Mouse (Mus musculus): ENCODE data around the gene Map4. TPM values are rescaled to one million over a fixed set of nuclear protein-coding genes. Genes with fewer than 3 reads are reported as not detected.

The Map4 gene
- total and polyA plus RNA-seq, 3 experiments: 14.4 to 45.8 (median 28.9) TPM

GRCm38 (mm10) chr9:110021463-110021862, 90.2 kb downstream of the Map4 start:
- Histone ChIP-seq H3K9ac (ENCODE audit: insufficient read depth, low read depth) (no peak overlapping the region), H3K36me3 (replicated peaks in 1 of 2; ENCODE audit: control insufficient read depth in 1 of 2, insufficient read depth in 1 of 2, low read length in 1 of 2) (peaks cover 0 to 2% of the 10 kb centered on the region in 2 experiments), H3K27ac (ENCODE audit: insufficient read depth, low read depth) (no peak overlapping the region), H3K4me2 (ENCODE audit: insufficient read depth, low read depth, poor library complexity, severe bottlenecking) (no peak overlapping the region), H3K4me3 (replicated peaks in 1 of 3; ENCODE audit: low read depth in 2 of 3, low read length in 2 of 3, poor library complexity in 1 of 3) (no peak overlapping the region), H3K9me3 (replicated peaks; ENCODE audit: low read length) (no peaks in the 10 kb centered on the region), H3K79me2 (replicated peaks; ENCODE audit: control insufficient read depth, extremely low read depth, insufficient read depth, poor library complexity, severe bottlenecking) (no peaks in the 10 kb centered on the region), H3K27me3 (replicated peaks) (no peaks in the 10 kb centered on the region), H3K4me1 (ENCODE audit: control insufficient read depth in 1 of 2, insufficient read depth in 2 of 2) (no peaks in the 10 kb centered on the region)
- no peak for DNase-seq (ENCODE audit: extremely low read depth)
- dilution Hi-C loops (cut with MboI; ENCODE audit: extremely low pct_ligation_motif_present, extremely low pct_unique_long_range_greater_than_20kb, low sequenced_read_pairs): no loop called here
- TF ChIP-seq POLR2A (IDR thresholded peaks at IDR 0.05; ENCODE audit: low read depth, low read length) (no peak), ZKSCAN1 (IDR thresholded peaks at IDR 0.05; ENCODE audit: borderline replicate concordance, low read depth, low read length) (no peak), SIN3A (IDR thresholded peaks at IDR 0.05; ENCODE audit: low read length) (no peak), ZNF384 (IDR thresholded peaks at IDR 0.05; ENCODE audit: low read depth, low read length) (no peak), TBP (conservative IDR thresholded peaks at IDR 0.05; ENCODE audit: low read depth, low read length) (no peak), ELF1 (IDR thresholded peaks at IDR 0.05; ENCODE audit: low read depth, low read length) (no peak), USF2 (conservative IDR thresholded peaks at IDR 0.05; ENCODE audit: low read depth, low read length) (no peak), CHD1 (IDR thresholded peaks at IDR 0.05; ENCODE audit: low read depth, low read length) (no peak), E2F4 (IDR thresholded peaks at IDR 0.05; ENCODE audit: insufficient replicate concordance, low read depth, low read length) (no peak), MYC (IDR thresholded peaks at IDR 0.05; ENCODE audit: low read depth, low read length) (no peak), POLR2AphosphoS2 (IDR thresholded peaks at IDR 0.05; ENCODE audit: low read depth, low read length) (no peak), PAX5 (IDR thresholded peaks at IDR 0.05; ENCODE audit: low read length) (no peak)
- in situ Hi-C loops (cut with MboI; ENCODE audit: low pct_ligation_motif_present, low pct_unique_long_range_greater_than_20kb, low sequenced_read_pairs): no loop called here

- Histone ChIP-seq H3K4me3 (replicated peaks in 1 of 3; ENCODE audit: low read depth in 2 of 3, low read length in 2 of 3, poor library complexity in 1 of 3) (no peak overlapping the region), H3K36me3 (replicated peaks in 1 of 2; ENCODE audit: control insufficient read depth in 1 of 2, insufficient read depth in 1 of 2, low read length in 1 of 2) (peaks cover 0 to 2% of the 10 kb centered on the region in 2 experiments), H3K27ac (ENCODE audit: insufficient read depth, low read depth) (no peak overlapping the region), H3K9me3 (replicated peaks; ENCODE audit: low read length) (no peaks in the 10 kb centered on the region), H3K27me3 (replicated peaks) (no peaks in the 10 kb centered on the region), H3K4me1 (ENCODE audit: control insufficient read depth in 1 of 2, insufficient read depth in 2 of 2) (no peaks in the 10 kb centered on the region), H3K9ac (ENCODE audit: insufficient read depth, low read depth) (no peak overlapping the region), H3K79me2 (replicated peaks; ENCODE audit: control insufficient read depth, extremely low read depth, insufficient read depth, poor library complexity, severe bottlenecking) (no peaks in the 10 kb centered on the region), H3K4me2 (ENCODE audit: insufficient read depth, low read depth, poor library complexity, severe bottlenecking) (no peak overlapping the region)
- dilution Hi-C loops (cut with MboI; ENCODE audit: extremely low pct_ligation_motif_present, extremely low pct_unique_long_range_greater_than_20kb, low sequenced_read_pairs): no loop called here
- DNase-seq (ENCODE audit: extremely low read depth): no peak
- TF ChIP-seq MAX (IDR thresholded peaks at IDR 0.05; ENCODE audit: low read length) (no peak), UBTF (IDR thresholded peaks at IDR 0.05; ENCODE audit: low read depth, low read length) (no peak), MYC (IDR thresholded peaks at IDR 0.05; ENCODE audit: low read depth, low read length) (no peak), MEF2A (IDR thresholded peaks at IDR 0.05; ENCODE audit: borderline replicate concordance, low read depth, low read length) (no peak), USF2 (conservative IDR thresholded peaks at IDR 0.05; ENCODE audit: low read depth, low read length) (no peak), NRF1 (IDR thresholded peaks at IDR 0.05; ENCODE audit: low read depth, low read length) (no peak), ELF1 (IDR thresholded peaks at IDR 0.05; ENCODE audit: low read depth, low read length) (no peak), MAFK (IDR thresholded peaks at IDR 0.05; ENCODE audit: insufficient replicate concordance, low read length) (no peak), ZNF384 (IDR thresholded peaks at IDR 0.05; ENCODE audit: low read depth, low read length) (no peak), RAD21 (IDR thresholded peaks at IDR 0.05; ENCODE audit: low read depth, low read length) (no peak), NELFE (IDR thresholded peaks at IDR 0.05; ENCODE audit: low read depth, low read length) (no peak), POLR2AphosphoS2 (IDR thresholded peaks at IDR 0.05; ENCODE audit: low read depth, low read length) (no peak), CTCF (conservative IDR thresholded peaks at IDR 0.05 in 1 of 2, IDR thresholded peaks at IDR 0.05 in 1 of 2; ENCODE audit: low read depth in 2 of 2, low read length in 2 of 2) (no peak), GABPA (IDR thresholded peaks at IDR 0.05; ENCODE audit: insufficient replicate concordance, low read depth, low read length) (no peak), TCF12 (IDR thresholded peaks at IDR 0.05; ENCODE audit: low read depth, low read length) (no peak), PAX5 (IDR thresholded peaks at IDR 0.05; ENCODE audit: low read length) (no peak), CHD2 (IDR thresholded peaks at IDR 0.05; ENCODE audit: low read length) (no peak), POLR2A (IDR thresholded peaks at IDR 0.05; ENCODE audit: low read depth, low read length) (no peak)
- in situ Hi-C loops (cut with MboI; ENCODE audit: low pct_ligation_motif_present, low pct_unique_long_range_greater_than_20kb, low sequenced_read_pairs): no loop called here
These were observed 90.9 kb downstream of the Map4 start for GRCm38 (mm10) chr9:110022151-110022550.

All from CH12.LX (cell line).